Mouse (Mus musculus) retina, embryonic 14.5 days (tissue): ENCODE data around the gene Tpm3.

ENCODE experiments used
- DNase-seq: peaks from one replicate; pipeline ENCODE4 v3.0.0-alpha.2; 2015; ENCODE audit warnings: low spot score

Gene Tpm3

DNA sequence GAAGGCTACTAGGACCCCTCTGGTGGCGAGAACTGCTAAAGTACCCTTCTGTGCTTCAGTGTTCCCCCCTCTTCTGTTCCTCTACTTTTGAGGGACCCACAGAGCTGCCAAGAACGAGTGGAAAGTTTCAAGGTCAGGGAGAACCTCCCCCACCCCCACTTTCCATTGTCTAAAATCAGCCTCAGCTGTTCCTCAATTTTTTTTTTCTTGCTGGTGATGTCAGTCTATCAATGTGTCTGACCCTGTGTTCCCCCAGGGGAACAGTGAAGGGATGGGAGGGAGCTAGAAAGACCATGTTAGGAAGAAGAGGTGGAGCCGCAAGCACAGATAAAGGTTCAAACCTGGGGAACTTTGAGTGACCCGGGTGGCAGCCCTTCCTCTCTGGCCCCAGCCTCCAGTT lies at the start of gene Tpm3:
Gene Tpm3, plus strand, starts transcription at position 356 of the 400 bp plus-strand sequence.
- DNase-seq = no peak

- no peak for DNase-seq
Observed at GRCm38 (mm10) chr3:90034653-90035052, 37.8 kb upstream of the Tpm3 start.

- DNase-seq = no peak
Observed at GRCm38 (mm10) chr3:90036263-90036662, 36.2 kb upstream of the Tpm3 start.

GRCm38 (mm10) chr3:90049691-90050090 lies 22.8 kb upstream of the Tpm3 start:
- no peak for DNase-seq

DNA sequence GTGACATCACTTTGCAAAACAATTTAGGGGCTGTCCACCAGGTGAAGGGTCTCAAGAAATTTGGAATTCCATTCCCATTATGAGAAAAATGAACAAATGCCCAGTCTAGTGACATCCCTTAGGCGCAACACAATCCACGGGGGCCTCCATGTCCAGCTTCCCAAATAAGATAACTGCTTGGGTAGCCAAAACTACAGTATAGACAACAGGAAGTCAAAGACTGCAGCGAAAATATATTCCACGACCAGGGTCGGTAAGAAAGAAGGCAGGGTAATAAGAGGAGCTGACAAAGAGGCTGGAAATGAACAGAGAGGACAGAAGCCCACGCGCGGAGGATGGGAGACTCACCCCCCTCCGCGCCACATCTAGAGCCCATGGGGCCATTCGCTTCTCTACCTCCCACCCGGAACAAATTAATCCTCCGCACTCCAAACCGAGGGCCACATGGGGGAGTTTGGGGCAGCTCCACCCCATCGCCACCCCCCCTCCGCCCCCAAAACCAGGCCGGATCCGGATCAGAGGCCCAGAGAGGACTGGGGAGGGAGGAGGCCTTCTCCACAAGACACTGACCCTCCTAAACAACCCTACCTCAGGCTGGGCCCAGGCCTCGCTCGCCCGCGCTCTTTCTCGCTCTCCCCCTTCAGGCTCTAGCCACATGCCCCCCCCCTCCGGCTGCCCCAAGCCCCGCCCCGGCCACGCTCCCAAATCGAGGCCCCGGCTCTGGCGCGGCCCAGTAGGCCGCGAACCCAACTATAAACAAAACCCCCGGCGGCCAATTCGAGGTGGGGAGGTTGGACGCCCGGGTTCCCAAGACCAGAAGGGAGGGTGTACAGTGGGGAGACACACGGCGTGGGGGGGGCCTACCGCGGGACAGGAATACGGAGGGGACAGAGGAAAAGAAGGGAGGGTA lies 20.8 kb upstream of the Tpm3 start, which contains the start of gene 4933434E20Rik:
Gene 4933434E20Rik, plus strand, starts transcription at position 196 of the 910 bp plus-strand sequence.
- peak; percentile 67 for DNase-seq

GRCm38 (mm10) chr3:90052351-90053241 lies 19.9 kb upstream of the Tpm3 start, which contains the start of gene Ubap2l:
Gene Ubap2l (minus strand): TSS chr3:90052628.
- DNase-seq = peak; percentile 97

DNA sequence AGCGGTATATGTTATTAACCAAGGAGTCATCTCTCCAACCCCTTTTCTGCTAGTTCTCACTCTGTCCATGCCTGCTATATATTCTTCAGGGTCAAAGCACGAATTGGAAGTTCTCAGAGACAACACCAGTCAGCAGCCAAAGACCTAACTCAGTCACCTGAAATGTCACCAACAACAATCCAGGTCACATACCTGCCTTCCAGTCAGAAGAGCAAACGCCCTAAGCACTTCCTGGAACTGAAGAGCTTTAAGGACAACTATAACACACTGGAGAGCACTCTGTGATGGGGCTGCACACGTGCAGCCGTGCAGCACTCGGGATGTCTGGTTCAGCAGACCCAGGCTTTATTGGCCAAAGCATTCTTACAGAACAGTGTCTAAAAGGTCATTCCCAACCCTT lies 10.9 kb upstream of the Tpm3 start:
- DNase-seq = no peak

DNA sequence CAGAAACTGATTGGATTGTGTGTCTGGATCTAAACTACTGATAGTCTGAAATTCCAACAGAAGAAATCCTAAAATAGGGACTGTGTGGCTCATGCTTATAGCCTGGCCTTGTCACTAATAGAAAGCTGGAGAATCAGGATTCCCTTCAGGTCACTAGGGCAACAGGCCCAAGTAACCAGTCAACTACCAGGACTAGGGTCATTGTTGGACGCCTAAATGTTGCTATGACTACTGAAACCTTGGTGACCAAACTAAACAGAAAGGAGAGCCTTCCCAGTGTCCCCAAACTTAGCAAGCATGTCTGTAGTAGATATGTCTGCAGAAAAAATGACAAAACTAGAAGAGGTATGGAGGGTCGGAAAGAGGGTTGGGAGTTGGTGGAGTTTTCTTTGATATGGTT lies 9.9 kb upstream of the Tpm3 start:
- DNase-seq = no peak

- no peak for DNase-seq
Observed at GRCm38 (mm10) chr3:90064383-90064782, 8.1 kb upstream of the Tpm3 start.

- peak; percentile 66 for DNase-seq
Observed at GRCm38 (mm10) chr3:90065553-90065952, 6.9 kb upstream of the Tpm3 start.

DNA sequence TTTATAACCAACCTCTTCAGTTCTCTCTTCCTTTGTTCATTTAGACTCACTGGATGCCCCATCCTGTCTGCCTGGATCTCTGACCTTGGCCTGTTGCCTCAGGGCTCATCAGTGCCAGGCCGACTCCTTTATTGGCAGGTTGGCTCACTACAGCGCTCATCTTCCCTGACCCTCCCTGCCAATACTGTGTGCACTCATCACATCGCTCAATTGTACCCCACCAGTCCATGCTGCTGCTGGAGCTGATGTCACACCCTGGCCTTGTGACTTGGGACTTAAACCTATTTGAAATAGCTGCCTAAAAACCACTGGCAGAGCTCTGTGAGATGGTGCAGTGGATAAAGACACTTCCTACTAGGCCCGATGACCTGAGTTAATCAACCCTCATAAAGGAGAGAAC lies 4.6 kb upstream of the Tpm3 start:
- no peak for DNase-seq

DNA sequence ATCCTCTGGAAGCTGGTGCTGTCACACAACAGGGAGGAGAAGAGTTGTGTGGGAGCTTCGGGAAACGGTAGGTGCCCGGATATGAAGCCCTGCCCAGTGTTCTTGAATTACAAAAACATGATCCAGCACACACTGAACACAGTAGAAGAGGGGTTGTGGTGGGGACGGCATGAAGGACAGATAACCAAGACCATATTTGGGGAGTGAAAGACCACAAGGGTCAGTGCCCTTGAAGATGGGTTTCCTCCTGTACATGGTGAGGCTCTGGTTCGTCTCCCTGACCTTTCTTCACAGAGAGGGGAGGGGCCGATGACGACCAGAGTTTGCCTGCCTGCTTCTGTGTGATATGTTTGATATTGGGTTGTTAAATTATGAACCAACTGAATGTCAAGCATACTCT lies 2.8 kb upstream of the Tpm3 start:
- DNase-seq = no peak

DNA sequence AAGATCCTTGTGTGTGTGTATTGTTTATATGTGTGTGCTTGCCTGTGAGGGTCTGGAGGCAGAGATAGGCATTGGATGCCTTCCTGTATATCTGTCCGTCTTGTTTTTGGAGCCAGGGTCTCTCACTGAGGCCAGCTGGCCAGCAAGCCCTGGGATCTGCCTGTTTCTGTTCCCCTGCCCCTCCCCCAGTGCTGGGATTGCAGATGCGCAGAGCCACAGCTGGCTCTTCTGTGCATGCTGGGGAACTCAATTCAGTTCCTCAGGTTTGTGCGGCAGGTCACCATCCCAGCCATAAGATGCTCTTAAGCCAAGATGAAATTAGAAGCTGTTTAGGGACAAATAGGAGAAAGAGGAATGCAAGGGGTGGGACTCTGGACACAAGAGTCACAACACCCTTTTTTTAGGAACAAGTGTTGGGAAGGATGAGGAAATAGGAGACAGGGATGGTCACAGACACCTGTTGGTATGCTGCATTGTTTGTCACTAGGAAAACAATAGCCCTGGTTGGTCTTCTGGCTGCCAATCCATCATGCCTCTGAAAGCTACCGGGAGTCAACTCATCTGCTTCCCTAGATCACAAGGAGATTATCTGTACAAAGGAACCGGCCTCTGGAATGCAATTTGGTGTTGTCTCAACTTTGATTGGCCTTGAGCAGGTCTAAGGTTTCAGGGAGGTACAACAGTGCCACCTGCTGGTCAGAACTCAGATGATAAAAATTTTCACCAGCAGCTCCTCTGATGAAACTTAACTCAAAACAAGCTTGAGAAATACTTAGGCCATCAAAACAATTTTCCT lies 4.7 kb downstream of the Tpm3 start:
- peak; percentile 96 for DNase-seq

DNA sequence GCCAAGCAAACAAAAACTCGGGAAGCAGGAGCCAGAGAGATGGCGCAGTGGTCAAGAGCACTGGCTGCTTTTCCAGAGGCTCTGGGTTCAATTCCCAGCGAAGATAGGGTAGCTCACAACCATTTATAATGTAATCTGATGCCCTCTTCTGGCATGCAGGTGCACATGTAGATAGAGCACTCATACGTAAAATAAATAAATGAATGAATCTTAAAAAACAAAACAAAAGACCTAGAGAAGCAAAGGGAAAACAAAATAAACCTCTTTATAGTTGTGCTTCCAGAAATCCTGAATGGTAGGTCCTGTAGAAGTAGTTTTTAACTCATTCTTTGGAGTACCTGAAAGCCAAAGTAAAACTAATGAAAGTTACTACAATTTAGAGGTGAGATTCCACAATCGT lies 5.8 kb downstream of the Tpm3 start:
- no peak for DNase-seq

DNA sequence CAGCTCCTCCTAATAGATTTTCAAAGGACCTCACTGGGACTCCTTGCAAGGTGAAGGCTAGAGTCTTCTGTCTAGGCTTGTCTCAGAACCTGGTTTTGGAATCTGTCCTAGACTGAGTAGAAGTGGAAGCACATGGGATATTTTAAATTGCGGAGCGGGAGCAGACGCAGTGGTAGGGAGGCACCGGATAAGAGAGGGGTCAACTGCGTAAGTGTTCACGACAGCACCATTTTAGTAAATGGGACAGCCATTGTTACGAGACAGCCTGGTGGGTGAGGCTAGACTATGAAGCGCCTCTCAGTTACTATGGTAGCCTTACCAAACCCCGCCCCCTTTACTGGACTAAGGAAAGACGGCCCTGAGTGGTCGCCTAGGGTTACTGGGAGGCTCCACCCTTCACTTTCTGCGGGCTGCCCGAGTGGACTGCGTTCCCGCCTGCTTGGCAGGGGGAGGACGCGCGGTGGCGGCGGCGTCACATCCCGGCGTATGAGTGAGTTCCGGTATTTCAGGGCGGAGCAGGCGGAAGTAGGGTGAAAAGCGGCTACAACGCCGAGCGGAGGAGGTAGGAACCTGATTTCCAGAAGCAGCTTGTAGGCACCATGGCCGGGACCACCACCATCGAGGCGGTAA lies 6.8 kb downstream of the Tpm3 start:
- peak; percentile 98 for DNase-seq

GRCm38 (mm10) chr3:90079763-90080497 lies 7.5 kb downstream of the Tpm3 start:
- peak; percentile 60 for DNase-seq

DNA sequence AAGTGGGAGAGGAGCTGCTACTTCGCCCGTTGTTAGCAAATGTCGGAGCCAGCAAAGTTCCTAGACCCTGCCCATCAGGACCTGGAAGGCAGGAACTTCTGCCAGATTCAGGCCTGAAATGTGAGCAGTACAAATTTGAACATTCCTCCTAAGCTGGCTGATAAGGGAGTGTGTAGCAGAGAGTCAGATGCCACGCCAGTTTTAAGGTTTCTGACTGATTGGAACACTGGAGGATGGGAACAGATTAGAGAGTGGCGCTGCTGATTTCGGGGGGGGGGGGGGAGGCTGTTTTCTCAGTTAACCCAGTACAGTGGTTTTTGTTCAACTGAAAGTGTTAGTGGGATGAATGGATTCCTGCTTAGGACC lies 8.0 kb downstream of the Tpm3 start:
- DNase-seq = no peak

DNA sequence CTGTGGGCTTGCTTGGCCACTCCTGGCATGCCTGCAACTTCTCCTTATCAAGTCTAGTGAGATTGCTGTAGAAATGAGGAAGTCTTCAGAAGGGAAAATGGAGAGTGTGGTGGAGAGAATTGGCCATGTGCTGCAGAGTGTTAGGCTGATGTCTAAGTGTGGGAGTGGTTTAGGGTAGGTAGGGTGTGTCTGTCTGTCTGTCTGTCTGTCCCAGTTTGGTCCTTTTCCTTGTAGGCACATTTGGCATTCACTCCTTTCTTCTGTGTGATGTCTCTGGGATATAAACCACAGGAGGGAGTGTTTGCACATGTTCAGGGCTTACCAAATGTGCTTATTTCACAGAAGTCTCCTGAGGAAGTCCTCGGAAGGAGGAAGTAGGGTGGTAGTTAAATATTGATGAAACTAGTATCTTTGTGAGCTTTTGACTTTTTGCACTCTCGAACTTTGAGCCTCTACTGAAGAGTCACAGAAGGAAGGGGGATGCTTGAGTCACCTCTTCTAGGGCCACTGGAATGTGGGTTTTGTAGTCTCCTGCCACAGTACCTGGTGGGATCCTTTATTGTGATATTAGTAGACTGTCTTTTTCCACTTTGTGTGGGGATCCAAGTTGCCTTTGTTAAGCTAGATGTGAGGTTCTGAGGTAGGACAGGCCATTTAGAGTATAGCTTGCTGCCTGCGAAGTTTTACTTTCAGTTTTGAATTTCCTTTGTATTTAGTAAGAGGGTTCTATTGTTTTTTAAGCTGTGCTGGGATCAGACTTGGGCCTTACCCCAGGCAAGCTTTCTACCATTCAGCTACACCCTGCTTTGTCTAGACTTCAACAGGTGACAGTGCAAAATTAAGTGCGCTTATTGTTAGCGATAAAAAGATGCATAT lies 9.2 kb downstream of the Tpm3 start:
- DNase-seq = no peak

DNA sequence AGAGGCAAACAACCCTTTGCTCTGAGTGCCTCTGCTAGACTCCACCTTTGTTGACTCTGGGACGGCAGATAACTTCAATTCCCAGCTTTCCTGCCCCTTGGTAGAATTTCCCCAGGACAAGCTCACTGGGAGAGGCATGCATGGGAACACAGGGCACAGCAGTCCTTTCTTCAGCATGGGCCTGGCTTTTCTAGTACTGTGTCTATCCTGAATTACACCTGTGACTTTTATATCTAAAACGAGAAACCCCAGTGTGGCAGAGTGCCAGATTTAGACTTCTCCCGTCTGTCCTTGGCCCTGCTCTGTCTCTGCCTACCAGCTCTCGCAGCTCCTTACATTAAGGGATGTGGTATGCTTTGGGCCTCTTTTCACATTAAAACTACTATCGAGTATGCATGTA lies 10.6 kb downstream of the Tpm3 start:
- DNase-seq = no peak
